Mouse (Mus musculus): ENCODE measurements at regions not wholly inside any gene's neighbourhood (a gene's known extent, or its start where the extent isn't known, plus 50 kb on each side); places are given as distances from the start of the nearest gene placed in this dataset.

DNA sequence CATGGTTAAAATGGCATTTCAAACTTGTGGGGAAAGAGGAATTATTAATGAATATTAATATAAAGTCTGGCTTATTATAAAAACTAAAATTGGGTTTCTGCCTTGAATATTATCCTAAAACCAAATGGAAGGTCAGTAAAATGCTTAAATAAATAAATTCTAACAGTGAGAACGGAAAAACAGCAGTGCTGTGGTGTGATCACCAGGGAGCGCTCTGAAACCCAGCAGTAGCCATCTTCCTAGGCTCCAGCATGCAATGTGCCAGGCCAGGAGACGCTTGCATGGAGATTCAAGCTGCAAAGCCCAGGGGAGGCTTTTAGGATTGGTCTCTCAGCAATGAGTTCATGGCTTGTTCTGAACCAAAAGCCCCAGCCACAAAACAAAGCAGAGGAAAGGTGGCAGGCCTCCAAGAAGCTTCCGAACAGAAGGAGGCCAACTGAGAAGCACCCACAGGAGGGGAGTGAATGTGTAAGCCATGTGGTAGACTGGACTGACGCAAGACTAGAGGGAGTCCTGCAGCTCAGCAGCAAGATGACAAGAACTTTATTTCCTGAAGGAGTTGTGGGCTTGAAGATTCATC lies 52.3 kb upstream of the Bace2 start:
- DNase-seq (ENCODE audit: low spot score), result peak; percentile 59
